Mouse (Mus musculus) gastrocnemius, adult 18-20 months (tissue): ENCODE measurements around the gene Pgm5. TPM values are rescaled to one million over a fixed set of nuclear protein-coding genes. Genes with fewer than 3 reads are reported as not detected.
"Not testable (repeated sequence)": the region's sequence is repeated elsewhere in the genome, so short reads cannot be mapped to it uniquely, and the experiment has no call there.

ENCODE experiments used
- DNase-seq: peaks from one replicate; pipeline ENCODE4 v3.0.0; 2021; ENCODE audit warnings: low spot score
- long read RNA-seq, 2 experiments: library from polyadenylated mRNA; stranded (forward); transcript quantifications; one replicate each; pipeline ENCODE4 v2.0.0; 2021
- total RNA-seq, 2 experiments: library from RNA; stranded (reverse); gene quantifications; 2 replicates each; pipeline ENCODE4 v1.2.3; 2021

Gene Pgm5
- 10 to 100 TPM; 14.2 to 19.3 TPM for total RNA-seq
- long read RNA-seq, experiment 1 = 0 reads
- long read RNA-seq, experiment 2 = 0 reads

GRCm38 (mm10) chr19:24861612-24862451 is at the start of gene Pgm5:
Gene Pgm5 (minus strand): TSS chr19:24861855.
- peak; percentile 16 for DNase-seq

DNA sequence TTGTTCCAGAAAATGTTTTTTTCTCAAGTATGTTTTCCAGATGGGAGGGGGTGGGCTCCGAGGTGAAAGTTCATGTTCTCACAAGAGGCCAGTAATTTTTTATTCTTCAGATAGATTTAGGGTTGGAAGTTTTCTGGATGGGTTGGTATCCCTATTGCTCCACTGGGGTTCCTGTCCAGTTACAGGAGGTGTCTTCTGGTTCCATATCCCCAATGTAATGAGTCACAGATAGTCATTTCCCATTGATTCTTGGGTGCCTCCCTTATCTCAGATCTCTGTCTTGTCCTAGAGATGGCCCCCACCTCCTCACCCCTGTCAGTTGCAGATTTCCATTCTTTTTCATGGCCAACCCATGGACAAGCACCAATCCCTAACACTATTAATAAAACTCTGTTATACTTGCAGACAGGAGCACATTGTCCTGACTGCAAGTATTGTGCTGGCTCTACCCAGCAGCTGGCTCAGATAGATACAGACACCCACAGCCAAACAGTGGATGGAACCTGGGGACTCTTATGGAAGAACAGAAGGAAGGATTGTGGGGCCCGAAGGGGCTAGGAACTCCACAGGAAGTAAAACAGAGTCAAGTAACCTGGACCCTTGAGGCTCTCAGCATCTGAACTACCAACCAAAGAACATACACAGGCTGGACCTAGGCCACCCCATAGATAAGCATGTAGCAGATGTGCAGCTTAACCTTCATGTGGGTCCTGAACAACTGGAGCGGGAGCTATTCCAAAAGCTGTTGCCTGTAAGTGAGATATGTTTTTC is 46.9 kb upstream of the Pgm5 start:
- DNase-seq = no peak

- DNase-seq = no peak
These were observed 46.0 kb upstream of the Pgm5 start for GRCm38 (mm10) chr19:24907655-24908054.

GRCm38 (mm10) chr19:24902821-24903220 is 41.2 kb upstream of the Pgm5 start:
- no peak for DNase-seq

DNA sequence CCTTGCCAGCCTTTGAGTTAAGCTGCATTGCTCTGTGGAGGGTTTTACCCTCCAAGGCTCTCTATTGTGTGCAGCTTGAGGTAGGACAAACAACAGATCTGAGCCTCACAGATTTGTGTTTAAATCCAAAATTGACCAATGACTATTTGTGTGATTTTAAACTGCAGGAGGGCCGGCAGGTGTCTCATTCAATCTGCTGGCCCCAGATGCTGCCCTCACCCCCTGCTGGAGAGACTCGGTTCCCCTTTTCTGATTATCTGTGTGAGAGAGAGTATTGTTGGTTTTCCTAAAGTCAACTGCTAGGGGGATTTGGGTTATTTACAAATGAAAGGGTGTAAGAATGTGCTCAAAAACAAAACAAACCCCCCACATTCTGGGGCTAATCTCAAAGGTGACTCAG is 40.6 kb upstream of the Pgm5 start:
- DNase-seq = no peak

GRCm38 (mm10) chr19:24901666-24902065 is 40.0 kb upstream of the Pgm5 start:
- no peak for DNase-seq

DNA sequence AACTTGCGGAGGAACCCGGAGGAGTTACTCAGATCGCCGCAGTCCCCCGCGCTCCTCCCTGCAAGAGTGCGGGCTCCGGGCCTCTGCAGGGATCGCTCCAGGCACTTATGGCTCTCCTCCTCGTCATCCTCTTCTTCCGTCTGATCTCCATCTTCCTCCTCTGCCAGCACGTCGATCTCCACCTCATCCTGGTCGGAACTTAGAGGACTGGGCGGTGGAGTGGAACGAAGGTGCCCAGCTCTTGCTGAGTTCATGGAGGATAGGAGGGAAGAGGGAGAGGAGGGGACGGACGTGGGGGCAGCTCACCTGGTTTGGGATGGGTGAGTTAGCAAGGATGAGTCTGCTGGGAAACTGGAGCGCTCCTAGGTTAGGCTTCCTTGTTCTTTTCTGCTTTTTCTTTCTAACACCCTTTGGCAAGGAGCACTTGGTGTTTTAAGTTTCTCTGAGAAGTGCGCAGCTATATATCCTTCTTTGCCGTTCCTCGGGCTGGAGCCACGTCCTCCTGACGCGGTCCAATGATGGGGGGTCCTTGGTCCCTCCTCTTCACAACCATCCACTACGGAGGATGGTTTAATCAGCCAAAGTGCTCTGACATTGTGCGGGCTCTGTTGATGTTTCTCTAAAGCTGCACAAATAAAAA is 39.0 kb upstream of the Pgm5 start, which contains the start of gene Foxd4:
Foxd4 (minus strand) TSS at position 617 of the 640 bp plus-strand sequence.
- DNase-seq = no peak

- DNase-seq = no peak
These were observed 38.2 kb upstream of the Pgm5 start for GRCm38 (mm10) chr19:24899578-24900544.

DNA sequence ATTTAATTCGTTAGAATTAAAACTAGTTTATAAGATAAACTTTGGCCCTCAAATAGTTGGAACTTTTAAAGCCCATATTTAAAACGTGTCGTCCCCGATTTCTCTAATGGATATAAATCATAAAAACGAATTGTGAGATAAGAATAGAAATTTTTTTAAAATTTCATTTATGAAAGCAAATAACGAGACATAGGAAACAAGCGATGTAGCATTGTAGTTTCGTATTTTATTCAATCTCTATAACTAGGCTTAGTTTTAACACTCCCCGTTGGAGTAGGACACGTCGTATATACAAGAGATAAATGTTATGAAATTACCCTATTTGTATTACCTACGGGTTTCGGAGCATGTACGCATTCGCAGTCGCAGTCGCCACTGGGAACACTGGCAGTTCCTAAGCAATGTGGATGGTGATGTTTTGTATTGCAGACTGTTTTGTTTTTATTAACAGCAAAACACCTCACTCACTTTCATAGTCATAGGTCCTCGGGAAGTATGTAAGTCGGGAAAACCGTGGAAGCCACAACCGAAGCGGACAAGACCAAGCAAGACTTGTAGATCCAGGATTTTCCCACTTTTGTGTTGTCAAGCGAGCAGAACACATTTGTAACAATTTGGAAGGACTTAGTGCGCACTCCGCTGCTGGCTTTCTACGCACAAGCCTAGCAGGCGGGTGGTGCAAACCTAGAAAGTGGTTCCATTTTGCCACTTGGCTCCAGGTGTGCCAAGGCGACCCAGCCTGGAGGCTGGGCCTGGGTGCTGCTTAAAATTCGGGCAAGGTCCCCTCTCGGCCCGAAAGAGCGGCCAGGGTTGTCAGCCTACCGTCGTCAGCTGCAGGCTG is 37.3 kb upstream of the Pgm5 start:
- DNase-seq = no peak

DNA sequence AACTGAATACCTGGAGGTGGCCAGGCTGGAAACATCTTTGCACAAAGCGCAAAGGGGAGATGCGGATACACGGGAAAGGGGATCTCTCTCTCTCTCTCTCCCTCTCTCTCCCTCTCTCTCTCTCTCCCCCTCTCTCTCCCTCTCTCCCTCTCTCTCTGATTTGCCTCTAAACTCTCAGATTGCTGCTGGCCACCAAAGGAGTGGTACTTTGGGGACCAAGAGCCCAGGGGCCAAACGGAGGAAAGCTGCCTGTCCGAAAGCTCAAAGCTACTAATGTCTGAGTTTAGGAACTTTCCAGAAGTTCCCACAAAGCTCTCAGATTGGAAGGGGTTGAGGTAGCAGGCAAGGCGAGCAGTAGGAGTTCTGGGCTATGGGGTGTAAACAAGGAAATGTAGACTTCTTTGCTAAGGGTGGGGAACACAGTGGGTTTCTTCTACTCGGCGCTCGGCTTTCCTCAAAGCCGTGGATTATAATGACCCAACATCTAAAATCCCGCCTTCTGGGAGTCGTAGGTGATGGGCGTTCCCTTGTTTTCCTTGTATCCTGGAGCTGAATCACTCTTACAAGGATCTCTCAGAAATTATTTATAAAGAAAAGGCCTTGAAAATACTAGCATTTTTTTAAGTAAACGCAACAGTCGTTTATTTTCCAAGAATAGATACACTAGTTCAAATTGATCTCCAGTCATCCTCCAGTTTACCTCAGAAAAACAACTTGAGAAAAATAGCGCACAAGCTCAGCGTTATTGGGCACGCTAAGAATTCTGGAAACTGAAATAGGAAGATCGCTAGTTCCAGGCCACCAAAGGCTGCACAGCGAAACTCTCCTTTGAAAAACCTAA is 36.5 kb upstream of the Pgm5 start:
- no peak for DNase-seq

GRCm38 (mm10) chr19:24897006-24897895 is 35.6 kb upstream of the Pgm5 start:
- DNase-seq = no peak

DNA sequence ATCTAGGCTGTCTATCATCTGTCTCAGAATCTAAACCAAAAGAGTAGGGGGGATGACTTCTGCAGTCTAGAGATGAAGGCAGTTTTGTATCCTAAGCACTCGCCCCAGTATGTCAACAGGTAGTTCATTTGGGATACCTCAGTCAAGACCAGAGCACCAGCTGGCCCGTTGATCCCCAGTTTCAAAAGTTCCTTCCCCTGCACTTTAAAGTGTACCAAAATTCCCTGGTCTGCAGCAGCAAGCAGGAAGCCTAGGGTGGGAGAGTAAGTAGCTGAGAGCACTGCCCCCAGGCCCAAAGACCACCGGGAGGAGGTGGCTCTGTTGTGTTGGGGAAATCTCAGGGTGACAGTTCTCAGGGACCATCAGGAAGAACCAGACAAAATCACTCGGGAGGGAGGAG is 34.9 kb upstream of the Pgm5 start:
- DNase-seq = no peak

DNA sequence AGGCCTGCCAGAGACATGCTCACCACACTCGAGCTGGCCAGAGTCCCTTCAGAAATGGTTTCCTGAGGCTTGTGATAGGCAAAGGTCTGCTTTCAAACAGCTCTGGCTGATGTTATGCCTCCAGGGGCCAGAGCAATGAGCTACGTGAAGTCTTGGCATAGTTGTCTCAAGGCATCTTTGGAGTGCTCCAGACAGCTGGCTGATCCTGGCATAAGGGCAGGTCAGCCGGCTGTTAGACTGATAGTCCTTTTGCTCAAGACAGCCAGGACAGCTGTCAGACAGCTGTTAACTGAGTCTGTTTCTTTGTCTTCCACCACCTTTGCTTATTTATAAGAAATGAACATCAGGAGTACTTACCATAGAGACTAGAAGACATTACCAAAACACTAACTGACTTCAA is 25.2 kb upstream of the Pgm5 start:
- DNase-seq = no peak

- peak; percentile 42 for DNase-seq
These were observed 23.8 kb upstream of the Pgm5 start for GRCm38 (mm10) chr19:24885504-24885903.

GRCm38 (mm10) chr19:24881237-24881636 is 19.6 kb upstream of the Pgm5 start:
- no peak for DNase-seq

GRCm38 (mm10) chr19:24875129-24875870 is 13.6 kb upstream of the Pgm5 start, which contains the start of gene Gm10053:
Gene Gm10053 (plus strand): TSS chr19:24875686.
- not testable (repeated sequence) for DNase-seq

DNA sequence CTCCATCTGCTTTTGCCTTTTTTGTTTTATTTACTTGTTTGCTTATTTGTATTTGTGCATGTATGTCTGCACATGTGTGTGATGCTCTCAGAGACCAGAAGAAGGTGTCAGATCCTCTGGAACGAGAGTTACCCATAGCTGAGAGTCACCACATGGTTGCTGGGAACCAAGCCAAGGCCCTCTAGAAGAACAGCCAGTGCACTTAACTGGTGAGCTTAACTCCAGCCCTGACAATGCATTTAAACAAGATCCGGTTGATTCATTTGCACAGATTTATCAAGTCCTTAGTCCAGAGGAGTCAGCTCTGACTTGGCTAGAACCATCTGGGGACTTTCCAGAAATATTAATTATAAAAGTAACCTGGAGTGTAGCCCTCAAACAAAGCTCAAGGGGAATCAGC is 12.2 kb upstream of the Pgm5 start:
- DNase-seq = no peak
